Mouse (Mus musculus): ENCODE measurements around the gene Gm26657.

GRCm38 (mm10) chr4:56718573-56719442 lies 21.1 kb upstream of the Gm26657 start:
- TF ChIP-seq CTCF (conservative IDR thresholded peaks at IDR 0.05; ENCODE audit: low read length) (no peak), POU5F1 (IDR thresholded peaks at IDR 0.05; ENCODE audit: borderline replicate concordance, low read length) (no peak), NANOG (IDR thresholded peaks at IDR 0.05; ENCODE audit: borderline replicate concordance, low read length) (no peak)
